Mouse (Mus musculus) layer of hippocampus, postnatal 10 days (tissue): ENCODE data around the gene Tmem218. TPM values are rescaled to one million over a fixed set of nuclear protein-coding genes. Genes with fewer than 3 reads are reported as not detected.

Experiments used
- DNase-seq, 2 experiments: peaks; one replicate each; pipeline ENCODE4 v3.0.0; 2021; ENCODE audit warnings: low spot score in 2 of 2
- long read RNA-seq: library from polyadenylated mRNA; stranded (forward); transcript quantifications from one replicate; pipeline ENCODE4 v2.0.0, GENCODE M21; 2023
- total RNA-seq, 2 experiments: library from RNA; stranded (reverse); gene quantifications; 2 replicates each; pipeline ENCODE4 v1.2.3; 2021

Gene Tmem218
- total RNA-seq, result 10 to 100 TPM in 1 of 2 experiments, 1 to 10 TPM in 1; 8.9 to 11.5 TPM
- long read RNA-seq, transcript Tmem218-201 (4 exons, 2,619 nt), result major isoform, 27 of 49 reads
- long read RNA-seq, partial matches to known transcripts, result 15 of 49 reads
- long read RNA-seq, other reads (novel, unspliced or antisense), result 7 of 49 reads

GRCm38 (mm10) chr9:37207929-37208411, at the start of gene Tmem218:
Gene Tmem218, plus strand, starts transcription at chr9:37208223.
- DNase-seq, result peak; percentile 94

DNA sequence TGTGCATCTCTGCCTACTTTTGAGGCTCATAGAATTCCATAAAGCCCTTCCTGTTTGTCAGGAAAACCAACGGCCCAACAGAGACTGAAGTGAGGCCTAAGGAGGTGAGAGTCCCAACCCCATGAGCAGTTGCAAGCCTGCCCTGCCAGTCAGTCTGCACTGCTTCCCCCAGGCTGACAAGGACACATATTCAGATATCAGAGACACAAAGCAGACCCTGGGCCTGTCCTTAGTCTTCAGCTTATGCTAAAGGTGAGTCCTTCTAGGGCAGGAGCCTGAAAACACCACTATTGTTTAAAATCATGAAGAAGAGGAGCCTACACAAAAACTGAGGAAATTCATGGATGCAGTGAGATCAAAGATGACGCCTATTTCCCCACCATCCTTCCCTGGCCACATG, 47.3 kb upstream of the Tmem218 start:
- DNase-seq, result no peak

GRCm38 (mm10) chr9:37166899-37167298, 41.1 kb upstream of the Tmem218 start:
- DNase-seq, result peak in 1 of 2 experiments; percentile 25

GRCm38 (mm10) chr9:37173376-37173775, 34.6 kb upstream of the Tmem218 start:
- no peak for DNase-seq

DNA sequence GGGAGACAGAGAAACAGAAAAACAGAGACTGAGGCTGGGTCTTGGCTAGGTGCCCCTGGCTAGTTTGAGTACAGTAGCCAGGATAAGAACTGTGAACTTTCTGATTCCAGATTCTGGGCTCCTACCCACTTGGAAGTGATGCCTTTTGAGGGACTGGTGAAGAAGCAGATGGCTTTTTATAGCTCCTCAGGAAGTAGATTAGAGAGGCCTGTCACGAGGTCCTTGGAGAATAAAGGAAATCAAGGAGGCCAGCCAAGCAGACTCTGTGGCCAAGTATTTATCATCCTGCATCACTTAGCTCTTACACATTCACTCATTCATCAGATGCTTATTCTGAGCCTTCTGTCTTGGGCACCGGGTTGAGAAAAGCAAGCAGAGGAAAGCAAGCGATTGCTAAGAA, 32.0 kb upstream of the Tmem218 start:
- no peak for DNase-seq

DNA sequence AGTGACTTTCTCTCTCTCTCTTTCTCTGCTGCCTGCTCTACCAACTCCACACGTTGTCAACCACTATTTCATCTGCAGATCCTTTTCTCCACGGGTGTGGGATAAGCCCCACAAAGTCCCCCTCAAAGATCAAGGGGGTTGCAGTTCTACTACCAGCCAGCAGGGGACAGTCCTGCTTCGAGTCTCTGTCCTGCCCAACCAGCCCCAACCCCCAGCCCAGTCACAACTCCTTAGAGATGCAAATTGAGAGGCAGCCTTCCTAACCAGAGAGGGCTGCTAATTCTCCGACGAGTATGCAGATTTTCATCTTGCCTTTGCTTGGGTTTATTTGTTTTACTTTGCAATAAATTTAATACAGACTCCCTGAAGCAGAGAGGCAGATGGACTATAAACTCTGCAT, 30.9 kb upstream of the Tmem218 start:
- DNase-seq, result peak; percentile 81 to 84

- no peak for DNase-seq
These were observed 30.5 kb upstream of the Tmem218 start for GRCm38 (mm10) chr9:37177551-37177950.

GRCm38 (mm10) chr9:37178911-37179310, 29.1 kb upstream of the Tmem218 start:
- peak; percentile 52 to 58 for DNase-seq

DNA sequence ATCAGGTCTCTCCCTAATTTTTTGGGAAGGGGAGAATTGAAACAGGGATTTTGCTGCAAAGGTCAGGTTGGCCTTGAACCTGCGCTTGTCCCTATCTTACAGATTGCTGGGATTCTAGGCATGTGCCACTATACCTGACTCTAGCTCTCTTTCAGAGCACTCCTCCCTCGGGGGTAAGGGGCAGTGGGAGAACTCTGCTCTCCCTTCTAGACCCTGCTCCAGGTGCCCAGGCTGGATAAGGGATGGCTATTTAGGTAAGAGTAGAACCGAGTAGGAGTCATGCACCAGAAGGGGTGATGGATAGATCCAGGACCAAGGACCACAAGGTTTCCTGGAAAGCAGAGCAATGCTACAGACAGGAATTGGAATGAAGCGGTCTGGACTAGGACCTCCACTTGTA, 28.4 kb upstream of the Tmem218 start:
- no peak for DNase-seq

GRCm38 (mm10) chr9:37181596-37181995, 26.4 kb upstream of the Tmem218 start:
- no peak for DNase-seq

DNA sequence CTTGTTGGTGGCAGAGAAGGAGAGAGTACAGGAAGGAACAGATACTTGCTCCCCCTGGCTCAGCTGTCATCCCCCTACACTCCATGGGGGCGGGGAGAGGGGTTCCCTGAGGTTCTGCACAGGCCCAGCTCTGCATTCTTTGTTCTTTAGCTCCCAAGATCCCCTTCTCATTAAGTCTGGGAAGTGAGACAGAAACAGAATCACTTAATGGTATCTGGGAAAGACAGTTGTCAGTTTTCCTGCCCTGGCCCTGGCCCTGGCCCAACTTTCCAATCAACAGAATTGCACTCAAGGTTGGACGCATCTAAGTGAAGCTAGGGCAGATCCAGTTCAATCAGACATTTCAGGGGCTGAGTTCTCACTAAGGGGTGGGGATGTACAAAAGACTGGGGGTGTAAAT, 24.8 kb upstream of the Tmem218 start:
- no peak for DNase-seq

GRCm38 (mm10) chr9:37187407-37187806, 20.6 kb upstream of the Tmem218 start:
- no peak for DNase-seq

DNA sequence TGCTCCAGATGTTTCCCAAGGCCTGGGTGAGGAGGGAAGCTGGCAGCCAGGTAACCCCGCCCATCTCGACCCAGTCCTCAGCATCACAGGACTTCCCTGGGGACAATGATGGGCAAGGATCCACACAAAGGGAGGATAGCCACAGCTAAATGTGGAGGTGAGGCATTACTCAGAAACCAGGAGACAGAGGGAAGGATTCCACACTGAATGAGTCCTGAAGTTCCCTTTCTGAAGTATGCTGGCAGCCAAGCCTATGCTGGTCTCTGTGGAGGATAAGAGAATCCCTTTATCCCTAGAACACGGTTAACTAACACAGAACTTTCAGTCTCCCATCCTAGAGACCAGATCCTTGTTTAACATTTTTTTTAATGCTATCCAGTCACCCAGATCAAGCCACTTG, 20.0 kb upstream of the Tmem218 start:
- DNase-seq, result no peak

- DNase-seq, result no peak
These were observed 11.0 kb upstream of the Tmem218 start for GRCm38 (mm10) chr9:37197067-37197466.

DNA sequence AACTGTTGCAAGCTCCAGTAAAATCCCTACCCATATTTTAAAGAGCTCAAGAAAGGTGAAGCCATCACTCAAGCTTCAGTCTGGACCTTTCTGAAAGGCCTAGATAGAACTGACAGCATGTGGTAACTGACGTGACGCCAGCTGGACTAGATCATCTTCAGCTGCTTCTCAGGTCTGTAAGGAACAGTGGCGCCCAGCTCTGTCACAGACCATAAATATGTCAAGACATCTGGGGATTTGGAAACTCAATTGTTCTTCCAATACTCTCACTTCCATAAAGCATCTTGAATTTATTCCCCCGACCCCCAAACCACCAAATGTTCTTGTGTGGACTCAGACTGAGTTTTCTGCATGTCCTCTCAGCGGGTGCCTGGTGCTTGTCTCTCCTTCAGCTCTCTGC, 7.6 kb upstream of the Tmem218 start:
- DNase-seq, result no peak

DNA sequence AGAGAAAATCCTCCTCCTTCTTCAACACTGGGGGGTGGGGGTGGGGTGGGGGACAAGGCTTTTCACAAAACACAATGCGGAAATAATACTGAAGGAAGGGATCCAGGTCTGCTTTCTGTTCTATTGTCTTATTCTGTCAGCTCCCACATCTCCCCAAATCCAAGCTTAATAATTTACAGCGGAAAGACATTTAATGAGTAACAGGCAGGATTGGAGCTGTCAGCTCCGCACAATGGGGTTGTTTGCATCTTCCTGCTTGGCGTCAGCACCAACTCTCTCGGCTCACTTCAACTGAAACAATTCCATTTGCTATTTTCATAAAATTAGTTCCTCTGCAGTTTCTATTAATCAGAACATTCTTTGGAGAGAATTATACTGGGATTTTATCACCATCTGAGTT, 4.1 kb upstream of the Tmem218 start:
- DNase-seq, result no peak

GRCm38 (mm10) chr9:37213060-37213738, 5.2 kb downstream of the Tmem218 start:
- DNase-seq, result no peak

GRCm38 (mm10) chr9:37214327-37215060, 6.5 kb downstream of the Tmem218 start:
- DNase-seq, result no peak

- DNase-seq, result no peak
These were observed 12.7 kb downstream of the Tmem218 start for GRCm38 (mm10) chr9:37220755-37221154.

GRCm38 (mm10) chr9:37225581-37225980, 17.6 kb downstream of the Tmem218 start:
- no peak for DNase-seq

DNA sequence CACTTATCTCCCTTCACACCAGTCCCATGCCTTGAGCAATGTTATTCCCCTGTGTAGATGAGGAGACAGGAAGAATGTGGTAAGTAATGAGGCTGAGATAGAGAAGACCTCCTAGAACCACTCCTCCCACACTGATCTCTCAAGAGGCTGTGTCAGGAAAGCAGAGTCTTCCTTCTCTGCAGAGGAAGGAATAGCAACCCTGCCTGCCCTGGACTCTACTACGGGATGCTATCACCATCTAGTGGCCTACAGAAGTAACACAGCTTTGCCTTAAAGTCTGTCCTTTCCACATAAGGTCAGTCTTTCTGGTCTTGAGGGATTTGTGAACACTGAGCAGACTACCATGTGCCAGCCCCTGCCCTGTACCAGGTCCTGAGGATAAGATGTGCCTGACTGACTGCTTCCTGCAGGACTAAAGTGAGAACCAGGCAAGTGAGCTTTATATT, 21.9 kb downstream of the Tmem218 start:
- peak; percentile 71 to 77 for DNase-seq

DNA sequence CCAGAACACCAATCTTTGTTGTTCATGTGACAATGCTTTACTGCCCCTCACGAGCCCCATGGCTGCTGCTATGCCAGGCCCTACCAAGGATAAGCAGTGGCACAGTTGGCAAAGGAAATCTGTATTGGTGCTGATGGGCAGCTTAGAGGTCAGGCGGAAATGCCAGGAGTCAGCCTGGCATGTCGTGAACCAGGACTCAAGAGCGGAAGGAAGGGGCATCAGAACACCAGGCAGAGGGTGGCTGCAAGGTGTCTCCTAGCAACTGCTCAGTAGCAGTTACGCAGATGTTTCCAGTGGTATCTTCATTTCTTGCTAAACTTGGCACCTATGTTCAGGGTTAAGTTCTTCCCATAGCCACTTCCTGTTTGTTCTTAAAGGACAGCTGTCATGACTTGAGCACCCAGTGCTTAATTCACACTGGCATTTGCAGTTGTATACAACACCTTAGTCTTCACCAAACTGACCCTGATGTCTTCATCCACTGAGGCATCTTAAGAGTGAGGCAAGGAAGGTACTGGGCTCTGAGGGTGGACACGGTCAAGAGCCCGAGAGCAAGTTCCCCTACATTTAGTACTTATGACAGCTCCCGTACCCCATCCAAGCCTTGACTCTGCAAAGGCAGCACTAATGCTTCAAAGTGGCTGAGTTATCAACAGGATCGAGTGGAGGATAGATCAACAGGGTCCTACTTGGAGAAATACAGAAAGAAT, 22.6 kb downstream of the Tmem218 start:
- DNase-seq, result no peak
